Mouse (Mus musculus): Measurements from ENCODE around the gene Ugt1a9. TPM values are rescaled to one million over a fixed set of nuclear protein-coding genes. Genes with fewer than 3 reads are reported as not detected.

Gene Ugt1a9
- polyA plus RNA-seq, 1 experiment from 2014 or later, result not detected

GRCm38 (mm10) chr1:88226670-88227379, 156.2 kb downstream of the Ugt1a9 start, which contains the start of gene Mroh2a:
Gene Mroh2a (plus strand): TSS chr1:88226986.
- no peak within 1 kb of the TSS for H3K4me2 ChIP-seq
- ATAC-seq (ENCODE audit: insufficient number of reproducible peaks, low FRiP score, low TSS enrichment, low read depth), result no peak
- H3K4me1 ChIP-seq, result no peaks in the 10 kb centered on the region
- H3K27ac ChIP-seq, result no peak within 1 kb of the TSS
- H3K9ac ChIP-seq, result no peak within 1 kb of the TSS
- no peak within 1 kb of the TSS for H3K4me3 ChIP-seq
- H3K36me3 ChIP-seq, result no peaks in the 10 kb centered on the region
- H3K27me3 ChIP-seq, result no peaks in the 10 kb centered on the region
- peaks cover 54% of the 10 kb centered on the region for H3K9me3 ChIP-seq
- 52% methylated on average over 5 of the region's 5 CpGs for WGBS

GRCm38 (mm10) chr1:88227482-88227881, 156.9 kb downstream of the Ugt1a9 start:
- H3K27me3 ChIP-seq, result no peaks in the 10 kb centered on the region
- no peak overlapping the region for H3K4me2 ChIP-seq
- H3K9ac ChIP-seq, result no peak overlapping the region
- no peaks in the 10 kb centered on the region for H3K36me3 ChIP-seq
- peaks cover 59% of the 10 kb centered on the region for H3K9me3 ChIP-seq
- H3K27ac ChIP-seq, result no peak overlapping the region
- H3K4me1 ChIP-seq, result no peaks in the 10 kb centered on the region
- no peak for ATAC-seq (ENCODE audit: insufficient number of reproducible peaks, low FRiP score, low TSS enrichment, low read depth)
- 58% methylated on average over 2 of the region's 2 CpGs for WGBS
- no peak overlapping the region for H3K4me3 ChIP-seq

- H3K4me3 ChIP-seq, result no peak overlapping the region
- H3K36me3 ChIP-seq, result no peaks in the 10 kb centered on the region
- no peaks in the 10 kb centered on the region for H3K27me3 ChIP-seq
- H3K9me3 ChIP-seq, result peaks cover 63% of the 10 kb centered on the region
- H3K9ac ChIP-seq, result no peak overlapping the region
- no peaks in the 10 kb centered on the region for H3K4me1 ChIP-seq
- H3K27ac ChIP-seq, result no peak overlapping the region
- ATAC-seq (ENCODE audit: insufficient number of reproducible peaks, low FRiP score, low TSS enrichment, low read depth), result no peak
- H3K4me2 ChIP-seq, result no peak overlapping the region
- 72% methylated on average over 7 of the region's 7 CpGs for WGBS
Measured at GRCm38 (mm10) chr1:88228121-88228520, 157.5 kb downstream of the Ugt1a9 start.

GRCm38 (mm10) chr1:88229566-88229965, 159.0 kb downstream of the Ugt1a9 start:
- H3K27ac ChIP-seq, result no peak overlapping the region
- no peaks in the 10 kb centered on the region for H3K4me1 ChIP-seq
- WGBS, result 75% methylated on average over 3 of the region's 3 CpGs
- peaks cover 72% of the 10 kb centered on the region for H3K9me3 ChIP-seq
- no peaks in the 10 kb centered on the region for H3K36me3 ChIP-seq
- no peak overlapping the region for H3K9ac ChIP-seq
- no peak overlapping the region for H3K4me3 ChIP-seq
- H3K4me2 ChIP-seq, result no peak overlapping the region
- ATAC-seq (ENCODE audit: insufficient number of reproducible peaks, low FRiP score, low TSS enrichment, low read depth), result no peak
- no peaks in the 10 kb centered on the region for H3K27me3 ChIP-seq

GRCm38 (mm10) chr1:88229986-88230385, 159.4 kb downstream of the Ugt1a9 start:
- Histone ChIP-seq H3K27ac (no peak overlapping the region), H3K27me3 (no peaks in the 10 kb centered on the region), H3K36me3 (no peaks in the 10 kb centered on the region), H3K9ac (no peak overlapping the region), H3K4me3 (no peak overlapping the region), H3K9me3 (peaks cover 76% of the 10 kb centered on the region), H3K4me2 (no peak overlapping the region), H3K4me1 (no peaks in the 10 kb centered on the region)
- no peak for ATAC-seq (ENCODE audit: insufficient number of reproducible peaks, low FRiP score, low TSS enrichment, low read depth)
- 86% methylated on average over 5 of the region's 5 CpGs for WGBS

GRCm38 (mm10) chr1:88230421-88230820, 159.8 kb downstream of the Ugt1a9 start:
- Histone ChIP-seq H3K9me3 (peaks cover 79% of the 10 kb centered on the region), H3K4me1 (no peaks in the 10 kb centered on the region), H3K4me3 (no peak overlapping the region), H3K4me2 (no peak overlapping the region), H3K27ac (no peak overlapping the region), H3K27me3 (no peaks in the 10 kb centered on the region), H3K36me3 (no peaks in the 10 kb centered on the region), H3K9ac (no peak overlapping the region)
- ATAC-seq (ENCODE audit: insufficient number of reproducible peaks, low FRiP score, low TSS enrichment, low read depth), result no peak
- 69% methylated on average over 7 of the region's 7 CpGs for WGBS

- H3K9me3 ChIP-seq, result peaks cover 79% of the 10 kb centered on the region
- no peaks in the 10 kb centered on the region for H3K27me3 ChIP-seq
- no peak for ATAC-seq (ENCODE audit: insufficient number of reproducible peaks, low FRiP score, low TSS enrichment, low read depth)
- no peaks in the 10 kb centered on the region for H3K36me3 ChIP-seq
- H3K27ac ChIP-seq, result no peak overlapping the region
- H3K4me3 ChIP-seq, result no peak overlapping the region
- H3K4me1 ChIP-seq, result no peaks in the 10 kb centered on the region
- H3K4me2 ChIP-seq, result no peak overlapping the region
- H3K9ac ChIP-seq, result no peak overlapping the region
- WGBS, result 74% methylated on average over 6 of the region's 6 CpGs
Measured at GRCm38 (mm10) chr1:88230981-88231802, 160.6 kb downstream of the Ugt1a9 start.

GRCm38 (mm10) chr1:88231803-88232499, 161.4 kb downstream of the Ugt1a9 start:
- no peak overlapping the region for H3K4me2 ChIP-seq
- no peaks in the 10 kb centered on the region for H3K36me3 ChIP-seq
- WGBS, result 68% methylated on average over 7 of the region's 7 CpGs
- H3K9me3 ChIP-seq, result peaks cover 72% of the 10 kb centered on the region
- no peak overlapping the region for H3K27ac ChIP-seq
- no peaks in the 10 kb centered on the region for H3K4me1 ChIP-seq
- ATAC-seq (ENCODE audit: insufficient number of reproducible peaks, low FRiP score, low TSS enrichment, low read depth), result no peak
- no peaks in the 10 kb centered on the region for H3K27me3 ChIP-seq
- H3K4me3 ChIP-seq, result no peak overlapping the region
- no peak overlapping the region for H3K9ac ChIP-seq

- Histone ChIP-seq H3K9ac (no peak overlapping the region), H3K4me1 (no peaks in the 10 kb centered on the region), H3K4me3 (no peak overlapping the region), H3K27me3 (no peaks in the 10 kb centered on the region), H3K36me3 (no peaks in the 10 kb centered on the region), H3K4me2 (no peak overlapping the region), H3K9me3 (peaks cover 64% of the 10 kb centered on the region), H3K27ac (no peak overlapping the region)
- ATAC-seq (ENCODE audit: insufficient number of reproducible peaks, low FRiP score, low TSS enrichment, low read depth), result no peak
- 53% methylated on average over 3 of the region's 3 CpGs for WGBS
Measured at GRCm38 (mm10) chr1:88232664-88233380, 162.2 kb downstream of the Ugt1a9 start.

GRCm38 (mm10) chr1:88233421-88234247, 163.0 kb downstream of the Ugt1a9 start:
- Histone ChIP-seq H3K27ac (no peak overlapping the region), H3K4me3 (no peak overlapping the region), H3K36me3 (no peaks in the 10 kb centered on the region), H3K4me2 (no peak overlapping the region), H3K27me3 (no peaks in the 10 kb centered on the region), H3K9me3 (peaks cover 64% of the 10 kb centered on the region), H3K9ac (no peak overlapping the region), H3K4me1 (no peaks in the 10 kb centered on the region)
- 66% methylated on average over 14 of the region's 14 CpGs for WGBS
- ATAC-seq (ENCODE audit: insufficient number of reproducible peaks, low FRiP score, low TSS enrichment, low read depth), result no peak

GRCm38 (mm10) chr1:88234248-88234610, 163.6 kb downstream of the Ugt1a9 start:
- no peak for ATAC-seq (ENCODE audit: insufficient number of reproducible peaks, low FRiP score, low TSS enrichment, low read depth)
- Histone ChIP-seq H3K4me3 (no peak overlapping the region), H3K27ac (no peak overlapping the region), H3K9me3 (peaks cover 64% of the 10 kb centered on the region), H3K27me3 (no peaks in the 10 kb centered on the region), H3K4me2 (no peak overlapping the region), H3K4me1 (no peaks in the 10 kb centered on the region), H3K9ac (no peak overlapping the region), H3K36me3 (no peaks in the 10 kb centered on the region)
- 61% methylated on average over 4 of the region's 4 CpGs for WGBS
